Mouse (Mus musculus): ENCODE measurements around the gene 1700030K09Rik. TPM values are rescaled to one million over a fixed set of nuclear protein-coding genes. Genes with fewer than 3 reads are reported as not detected.
A peak's percentile ranks its signal among the peaks of the same experiment; 100 is the strongest.

The 1700030K09Rik gene
- polyA plus RNA-seq (2012; fragmentation: generic; extraction: Trizol): 7.3 TPM

- TF ChIP-seq CEBPB (IDR thresholded peaks at IDR 0.05; ENCODE audit: insufficient read depth, poor library complexity, severe bottlenecking) (no peak), POLR2A (IDR thresholded peaks at IDR 0.05; ENCODE audit: insufficient read length, low read depth) (peak; percentile 36)
- Histone ChIP-seq H3K4me2 (ENCODE audit: low read depth) (peak within 1 kb of the TSS; percentile 84), H3K4me3 (peak within 1 kb of the TSS; percentile 36)
Observed at GRCm38 (mm10) chr8:72443338-72443993, at the start of gene 1700030K09Rik, which contains the start of gene Calr3. Gene 1700030K09Rik, plus strand, starts transcription at chr8:72443880. Gene Calr3, minus strand, starts transcription at chr8:72443870.

GRCm38 (mm10) chr8:72401381-72401780, 42.3 kb upstream of the 1700030K09Rik start:
- H3K4me2 ChIP-seq (ENCODE audit: low read depth): no peak overlapping the region
- H3K36me3 ChIP-seq (ENCODE audit: control insufficient read depth, insufficient read depth): no peaks in the 10 kb centered on the region
- TF ChIP-seq REST (IDR thresholded peaks at IDR 0.05; ENCODE audit: insufficient read depth, insufficient read length) (no peak), SRF (IDR thresholded peaks at IDR 0.05; ENCODE audit: control insufficient read depth, insufficient read length, low read depth) (no peak), MYOG (IDR thresholded peaks at IDR 0.05; ENCODE audit: control insufficient read depth in 1 of 3, insufficient read depth in 1 of 3, insufficient read length in 2 of 3, low read depth in 2 of 3) (no peak), MAX (IDR thresholded peaks at IDR 0.05; ENCODE audit: low read depth) (no peak), POLR2A (IDR thresholded peaks at IDR 0.05; ENCODE audit: insufficient read length, low read depth) (no peak), E2F4 (IDR thresholded peaks at IDR 0.05; ENCODE audit: insufficient read depth) (no peak), MYOD1 (IDR thresholded peaks at IDR 0.05; ENCODE audit: control insufficient read depth in 1 of 3, insufficient read length in 2 of 3, low read depth in 2 of 3) (no peak), TCF3 (IDR thresholded peaks at IDR 0.05; ENCODE audit: insufficient read length, low read depth) (no peak), USF1 (IDR thresholded peaks at IDR 0.05; ENCODE audit: low read depth) (no peak), TCF12 (IDR thresholded peaks at IDR 0.05; ENCODE audit: insufficient read depth, poor library complexity, severe bottlenecking) (no peak), CEBPB (IDR thresholded peaks at IDR 0.05; ENCODE audit: insufficient read depth, poor library complexity, severe bottlenecking) (no peak), POLR2AphosphoS2 (IDR thresholded peaks at IDR 0.05; ENCODE audit: insufficient read length, low read depth) (no peak)
- no peak overlapping the region for H3ac ChIP-seq (ENCODE audit: control insufficient read depth, insufficient read length)
- H3K4me3 ChIP-seq: no peak overlapping the region
- H3K79me2 ChIP-seq (ENCODE audit: control insufficient read depth, insufficient read depth): peaks cover 84% of the 10 kb centered on the region
- H3K27me3 ChIP-seq (ENCODE audit: control insufficient read depth, insufficient read depth, insufficient read length): no peaks in the 10 kb centered on the region

More at GRCm38 (mm10) chr8:72443338-72443993, at the start of gene 1700030K09Rik, which contains the start of gene Calr3:
- Histone ChIP-seq H3K36me3 (ENCODE audit: control insufficient read depth, insufficient read depth) (peaks cover 3% of the 10 kb centered on the region), H3K79me2 (ENCODE audit: control insufficient read depth, insufficient read depth) (no peaks in the 10 kb centered on the region), H3ac (ENCODE audit: control insufficient read depth, insufficient read length) (peak within 1 kb of the TSS; percentile 39), H3K27me3 (ENCODE audit: control insufficient read depth, insufficient read depth, insufficient read length) (no peaks in the 10 kb centered on the region)

GRCm38 (mm10) chr8:72402981-72403380, 40.7 kb upstream of the 1700030K09Rik start:
- no peak overlapping the region for H3ac ChIP-seq (ENCODE audit: control insufficient read depth, insufficient read length)
- H3K4me3 ChIP-seq: no peak overlapping the region
- no peak overlapping the region for H3K4me2 ChIP-seq (ENCODE audit: low read depth)
- TF ChIP-seq SRF (IDR thresholded peaks at IDR 0.05; ENCODE audit: control insufficient read depth, insufficient read length, low read depth) (no peak), CEBPB (IDR thresholded peaks at IDR 0.05; ENCODE audit: insufficient read depth, poor library complexity, severe bottlenecking) (no peak), USF1 (IDR thresholded peaks at IDR 0.05; ENCODE audit: low read depth) (no peak), MYOG (IDR thresholded peaks at IDR 0.05; ENCODE audit: control insufficient read depth in 1 of 3, insufficient read depth in 1 of 3, insufficient read length in 2 of 3, low read depth in 2 of 3) (no peak), MAX (IDR thresholded peaks at IDR 0.05; ENCODE audit: low read depth) (no peak), TCF12 (IDR thresholded peaks at IDR 0.05; ENCODE audit: insufficient read depth, poor library complexity, severe bottlenecking) (no peak), E2F4 (IDR thresholded peaks at IDR 0.05; ENCODE audit: insufficient read depth) (no peak), POLR2AphosphoS2 (IDR thresholded peaks at IDR 0.05; ENCODE audit: insufficient read length, low read depth) (no peak), REST (IDR thresholded peaks at IDR 0.05; ENCODE audit: insufficient read depth, insufficient read length) (no peak), MYOD1 (IDR thresholded peaks at IDR 0.05; ENCODE audit: control insufficient read depth in 1 of 3, insufficient read length in 2 of 3, low read depth in 2 of 3) (no peak), TCF3 (IDR thresholded peaks at IDR 0.05; ENCODE audit: insufficient read length, low read depth) (no peak), POLR2A (IDR thresholded peaks at IDR 0.05; ENCODE audit: insufficient read length, low read depth) (no peak)
- peaks cover 88% of the 10 kb centered on the region for H3K79me2 ChIP-seq (ENCODE audit: control insufficient read depth, insufficient read depth)
- no peaks in the 10 kb centered on the region for H3K27me3 ChIP-seq (ENCODE audit: control insufficient read depth, insufficient read depth, insufficient read length)
- H3K36me3 ChIP-seq (ENCODE audit: control insufficient read depth, insufficient read depth): no peaks in the 10 kb centered on the region

- Histone ChIP-seq H3K36me3 (ENCODE audit: control insufficient read depth, insufficient read depth) (no peaks in the 10 kb centered on the region), H3K79me2 (ENCODE audit: control insufficient read depth, insufficient read depth) (peaks cover 89% of the 10 kb centered on the region), H3K4me2 (ENCODE audit: low read depth) (no peak overlapping the region), H3K4me3 (no peak overlapping the region), H3K27me3 (ENCODE audit: control insufficient read depth, insufficient read depth, insufficient read length) (no peaks in the 10 kb centered on the region), H3ac (ENCODE audit: control insufficient read depth, insufficient read length) (no peak overlapping the region)
- TF ChIP-seq USF1 (IDR thresholded peaks at IDR 0.05; ENCODE audit: low read depth) (no peak), MYOD1 (IDR thresholded peaks at IDR 0.05; ENCODE audit: control insufficient read depth in 1 of 3, insufficient read length in 2 of 3, low read depth in 2 of 3) (no peak), TCF3 (IDR thresholded peaks at IDR 0.05; ENCODE audit: insufficient read length, low read depth) (no peak), E2F4 (IDR thresholded peaks at IDR 0.05; ENCODE audit: insufficient read depth) (no peak), POLR2A (IDR thresholded peaks at IDR 0.05; ENCODE audit: insufficient read length, low read depth) (no peak), TCF12 (IDR thresholded peaks at IDR 0.05; ENCODE audit: insufficient read depth, poor library complexity, severe bottlenecking) (no peak), REST (IDR thresholded peaks at IDR 0.05; ENCODE audit: insufficient read depth, insufficient read length) (no peak), POLR2AphosphoS2 (IDR thresholded peaks at IDR 0.05; ENCODE audit: insufficient read length, low read depth) (no peak), MAX (IDR thresholded peaks at IDR 0.05; ENCODE audit: low read depth) (no peak), SRF (IDR thresholded peaks at IDR 0.05; ENCODE audit: control insufficient read depth, insufficient read length, low read depth) (no peak), CEBPB (IDR thresholded peaks at IDR 0.05; ENCODE audit: insufficient read depth, poor library complexity, severe bottlenecking) (no peak), MYOG (IDR thresholded peaks at IDR 0.05; ENCODE audit: control insufficient read depth in 1 of 3, insufficient read depth in 1 of 3, insufficient read length in 2 of 3, low read depth in 2 of 3) (no peak)
Observed at GRCm38 (mm10) chr8:72407878-72408277, 35.8 kb upstream of the 1700030K09Rik start.
